Mouse (Mus musculus) CH12.LX (cell line): ENCODE data around the gene Srpx. TPM values are rescaled to one million over a fixed set of nuclear protein-coding genes. Genes with fewer than 3 reads are reported as not detected.

Experiments
- DNase-seq: peaks from one replicate; pipeline ENCODE4 v3.0.0-alpha.2; 2013; ENCODE audit errors: extremely low read depth
- H3K27ac ChIP-seq: 2 replicates; pipeline ENCODE4 v1.5.1; 2012; ENCODE audit warnings: low read depth, mild to moderate bottlenecking, control low read depth, moderate library complexity; ENCODE audit not compliant: insufficient read depth
- H3K27me3 ChIP-seq: replicated peaks from 2 replicates; pipeline ENCODE3; 2012; ENCODE audit warnings: inconsistent platforms
- H3K36me3 ChIP-seq, 2 experiments: replicated peaks in 1 of 2; 2 replicates each; pipeline versions ENCODE3 to v1.6.1; 2012; ENCODE audit warnings: inconsistent platforms in 1 of 2, low read length in 1 of 2, mild to moderate bottlenecking in 1 of 2, mixed read lengths in 1 of 2, moderate library complexity in 1 of 2; ENCODE audit not compliant: control insufficient read depth in 1 of 2, insufficient read depth in 1 of 2
- H3K4me1 ChIP-seq, 2 experiments: 2 replicates each; pipeline ENCODE4 v1.6.1; 2012; ENCODE audit warnings: inconsistent platforms in 1 of 2, moderate library complexity in 1 of 2; ENCODE audit not compliant: insufficient read depth in 2 of 2, control insufficient read depth in 1 of 2
- H3K4me2 ChIP-seq: 2 replicates; pipeline ENCODE4 v1.6.1; 2012; ENCODE audit warnings: low read depth, mild to moderate bottlenecking, control low read depth; ENCODE audit not compliant: poor library complexity, insufficient read depth, severe bottlenecking
- H3K4me3 ChIP-seq, 3 experiments: fragments of 150-350 bp in 1 of 3; sonication (generic) in 1 of 3; replicated peaks in 1 of 3; 2 replicates each; pipeline versions ENCODE3 to v1.5.1; 2011 to 2012; ENCODE audit warnings: low read depth in 2 of 3, low read length in 2 of 3, mild to moderate bottlenecking in 2 of 3, moderate library complexity in 2 of 3, control low read depth in 1 of 3, improper control_type of control experiment in 1 of 3, inconsistent platforms in 1 of 3, mixed read lengths in 1 of 3; ENCODE audit not compliant: poor library complexity in 1 of 3
- H3K79me2 ChIP-seq: replicated peaks from 2 replicates; pipeline ENCODE4 v1.6.1; 2012; ENCODE audit warnings: mild to moderate bottlenecking, moderate library complexity; ENCODE audit not compliant: control insufficient read depth, poor library complexity, insufficient read depth, severe bottlenecking; ENCODE audit errors: extremely low read depth
- H3K9ac ChIP-seq: 2 replicates; pipeline ENCODE4 v1.6.1; 2012; ENCODE audit warnings: low read depth, mild to moderate bottlenecking, control low read depth, moderate library complexity; ENCODE audit not compliant: insufficient read depth
- H3K9me3 ChIP-seq: replicated peaks from 2 replicates; pipeline ENCODE3; 2012; ENCODE audit warnings: low read length, inconsistent platforms, mixed read lengths
- CHD1 ChIP-seq: IDR thresholded peaks from 2 replicates; pipeline ENCODE4 v1.6.1; 2012; ENCODE audit warnings: low read depth, low read length, improper control_type of control experiment, inconsistent platforms
- CHD2 ChIP-seq: IDR thresholded peaks from 2 replicates; pipeline ENCODE4 v1.6.1; 2011; ENCODE audit warnings: low read length, improper control_type of control experiment
- E2F4 ChIP-seq: IDR thresholded peaks from 2 replicates; pipeline ENCODE4 v1.6.1; 2011; ENCODE audit warnings: low read depth, low read length, improper control_type of control experiment; ENCODE audit not compliant: insufficient replicate concordance
- ELF1 ChIP-seq: IDR thresholded peaks from 2 replicates; pipeline ENCODE4 v1.6.1; 2014; ENCODE audit warnings: low read depth, mild to moderate bottlenecking, inconsistent platforms, low read length, improper control_type of control experiment
- GABPA ChIP-seq: IDR thresholded peaks from 2 replicates; pipeline ENCODE4 v1.6.1; 2012; ENCODE audit warnings: low read depth, low read length, improper control_type of control experiment, inconsistent platforms; ENCODE audit not compliant: insufficient replicate concordance
- IRF4 ChIP-seq: IDR thresholded peaks from 2 replicates; pipeline ENCODE4 v1.6.1; 2014; ENCODE audit warnings: low read depth, mild to moderate bottlenecking, inconsistent platforms, low read length, improper control_type of control experiment
- JUN ChIP-seq: IDR thresholded peaks from 2 replicates; pipeline ENCODE4 v1.6.1; 2011; ENCODE audit warnings: low read depth, mild to moderate bottlenecking, low read length, improper control_type of control experiment, moderate library complexity; ENCODE audit not compliant: insufficient read depth
- KAT2A ChIP-seq: IDR thresholded peaks from 2 replicates; pipeline ENCODE4 v1.6.1; 2012; ENCODE audit warnings: low read length, improper control_type of control experiment, inconsistent platforms; ENCODE audit not compliant: insufficient replicate concordance
- MAFK ChIP-seq: IDR thresholded peaks from 2 replicates; pipeline ENCODE4 v1.6.1; 2011; ENCODE audit warnings: low read length, improper control_type of control experiment; ENCODE audit not compliant: insufficient replicate concordance
- MAZ ChIP-seq: IDR thresholded peaks from 2 replicates; pipeline ENCODE4 v1.6.1; 2012; ENCODE audit warnings: low read depth, mild to moderate bottlenecking, inconsistent platforms, low read length, improper control_type of control experiment, moderate library complexity
- MEF2A ChIP-seq: IDR thresholded peaks from 2 replicates; pipeline ENCODE4 v1.6.1; 2014; ENCODE audit warnings: low read depth, mild to moderate bottlenecking, inconsistent platforms, low read length, improper control_type of control experiment, borderline replicate concordance
- POLR2A ChIP-seq: IDR thresholded peaks from 2 replicates; pipeline ENCODE4 v1.6.1; 2011; ENCODE audit warnings: low read depth, mild to moderate bottlenecking, improper control_type of control experiment, low read length
- RCOR1 ChIP-seq: conservative IDR thresholded peaks from 2 replicates; pipeline ENCODE4 v1.6.1; 2012; ENCODE audit warnings: low read depth, mild to moderate bottlenecking, inconsistent platforms, low read length, improper control_type of control experiment
- TBP ChIP-seq: conservative IDR thresholded peaks from 2 replicates; pipeline ENCODE4 v1.6.1; 2011; ENCODE audit warnings: low read depth, low read length, improper control_type of control experiment
- UBTF ChIP-seq: IDR thresholded peaks from 2 replicates; pipeline ENCODE4 v1.6.1; 2012; ENCODE audit warnings: low read depth, mild to moderate bottlenecking, inconsistent platforms, low read length, improper control_type of control experiment, moderate library complexity
- USF2 ChIP-seq: conservative IDR thresholded peaks from 2 replicates; pipeline ENCODE4 v1.6.1; 2011; ENCODE audit warnings: low read depth, low read length, improper control_type of control experiment
- ZKSCAN1 ChIP-seq: IDR thresholded peaks from 2 replicates; pipeline ENCODE4 v1.6.1; 2012; ENCODE audit warnings: low read depth, inconsistent platforms, low read length, improper control_type of control experiment, borderline replicate concordance
- ZMIZ1 ChIP-seq: IDR thresholded peaks from 2 replicates; pipeline ENCODE4 v1.6.1; 2012; ENCODE audit warnings: low read depth, mild to moderate bottlenecking, inconsistent platforms, low read length, improper control_type of control experiment
- dilution Hi-C: fragments of 300-500 bp; cut with MboI; formaldehyde crosslinking; loops from 2 replicates; pipeline ENCODE4 v1.14.3; 2020; ENCODE audit warnings: low sequenced_read_pairs; ENCODE audit not compliant: extremely low pct_unique_long_range_greater_than_20kb, extremely low pct_ligation_motif_present
- in situ Hi-C: fragments of 300-500 bp; cut with MboI; formaldehyde crosslinking; loops from 3 replicates; pipeline ENCODE4 v1.14.3; 2019; ENCODE audit warnings: low sequenced_read_pairs, low pct_ligation_motif_present, low pct_unique_long_range_greater_than_20kb, mixed read lengths
- polyA plus RNA-seq: library from polyadenylated mRNA; unstranded; fragments of >175 nt; gene quantifications from 2 replicates; pipeline ENCODE4 v1.2.1, GENCODE M21; 2012; ENCODE audit warnings: low read depth; ENCODE audit not compliant: insufficient read length
- total RNA-seq, 2 experiments: library from RNA; depleted of rRNA; stranded (reverse); fragments of 300-350 nt in 1 of 2; fragments of >200 nt in 1 of 2; gene quantifications; 2 replicates each; pipeline ENCODE4 v1.2.3; 2012 to 2014

Srpx gene
- total and polyA plus RNA-seq, 3 experiments, result not detected

- Histone ChIP-seq H3K4me2 (no peak overlapping the region), H3K36me3 (no peaks in the 10 kb centered on the region), H3K27me3 (no peaks in the 10 kb centered on the region), H3K9ac (no peak overlapping the region), H3K4me3 (no peak overlapping the region), H3K79me2 (no peaks in the 10 kb centered on the region), H3K27ac (no peak overlapping the region), H3K9me3 (no peaks in the 10 kb centered on the region), H3K4me1 (peaks cover 0 to 3% of the 10 kb centered on the region in 2 experiments; a peak in 1 of 4 replicates)
- dilution Hi-C loops (no loop called here), in situ Hi-C loops (no loop called here)
- DNase-seq, result no peak
- TF ChIP-seq MAZ (no peak), E2F4 (no peak), USF2 (no peak), GABPA (no peak), CHD2 (no peak), IRF4 (no peak)
Observed at GRCm38 (mm10) chrX:10105475-10105874, 12.0 kb downstream of the Srpx start.

GRCm38 (mm10) chrX:10102739-10103138, 14.8 kb downstream of the Srpx start:
- TF ChIP-seq MAZ (no peak), TBP (no peak), KAT2A (no peak), ELF1 (no peak), RCOR1 (no peak), IRF4 (no peak), JUN (no peak), ZKSCAN1 (no peak), E2F4 (no peak), CHD1 (no peak), UBTF (no peak), MAFK (no peak), MEF2A (no peak), ZMIZ1 (no peak), POLR2A (no peak)
- DNase-seq, result no peak
- dilution Hi-C loops (no loop called here), in situ Hi-C loops (no loop called here)
- no peaks in the 10 kb centered on the region for H3K9me3 ChIP-seq
- no peak overlapping the region for H3K4me3 ChIP-seq
- no peaks in the 10 kb centered on the region for H3K36me3 ChIP-seq
- no peak overlapping the region for H3K4me2 ChIP-seq
- no peaks in the 10 kb centered on the region for H3K27me3 ChIP-seq
- no peaks in the 10 kb centered on the region for H3K4me1 ChIP-seq
- no peaks in the 10 kb centered on the region for H3K79me2 ChIP-seq
- no peak overlapping the region for H3K9ac ChIP-seq
- no peak overlapping the region for H3K27ac ChIP-seq
